Mouse (Mus musculus) gastrocnemius, adult 2 months (tissue): ENCODE data around the gene Gsg1l2. TPM values are rescaled to one million over a fixed set of nuclear protein-coding genes. Genes with fewer than 3 reads are reported as not detected.

Source experiments
- DNase-seq: peaks from one replicate; pipeline ENCODE4 v3.0.0; 2022
- H3K27ac ChIP-seq: fragments of 200-600 bp; 2 replicates; pipeline ENCODE4 v1.8.1; 2022; ENCODE audit warnings: mild to moderate bottlenecking
- H3K4me3 ChIP-seq: fragments of 200-600 bp; 2 replicates; pipeline ENCODE4 v1.8.1; 2022; ENCODE audit warnings: mild to moderate bottlenecking, moderate library complexity
- CTCF ChIP-seq: fragments of 200-600 bp; IDR thresholded peaks from 2 replicates; pipeline ENCODE4 v1.8.1; 2022; ENCODE audit warnings: antibody characterized with exemption, mild to moderate bottlenecking, moderate library complexity
- intact Hi-C: fragments of 180-260 bp; cut with DNase I; formaldehyde crosslinking; loops from one replicate; pipeline ENCODE4 v1.15.1; 2025
- total RNA-seq, 2 experiments: library from RNA; stranded (reverse); gene quantifications; 2 replicates each; pipeline ENCODE4 v1.2.3; 2021

Gsg1l2 gene
- total RNA-seq, 2 experiments from 2014 or later: not detected

GRCm38 (mm10) chr11:67828360-67829059, 54.1 kb downstream of the Gsg1l2 start:
- no peak overlapping the region for H3K4me3 ChIP-seq
- no peak overlapping the region for H3K27ac ChIP-seq
- DNase-seq: no peak
- intact Hi-C loops: loop anchor here (10.0 kb wide), 1 partner anchor 136 kb away; the partner anchor contains the start of genes Cfap52 and Stx8
- TF ChIP-seq CTCF: no peak

- TF ChIP-seq CTCF: no peak
- intact Hi-C loops: loop anchor here (10.0 kb wide), 1 partner anchor 135 kb away; the partner anchor contains the start of genes Cfap52 and Stx8
- H3K4me3 ChIP-seq: no peak overlapping the region
- DNase-seq: no peak
- no peak overlapping the region for H3K27ac ChIP-seq
These were observed 55.1 kb downstream of the Gsg1l2 start for GRCm38 (mm10) chr11:67829530-67829929.

- DNase-seq: no peak
- no peak overlapping the region for H3K4me3 ChIP-seq
- intact Hi-C loops: no loop called here
- H3K27ac ChIP-seq: no peak overlapping the region
- TF ChIP-seq CTCF: no peak
These were observed 57.4 kb downstream of the Gsg1l2 start for GRCm38 (mm10) chr11:67831820-67832219.

GRCm38 (mm10) chr11:67835408-67836078, 61.1 kb downstream of the Gsg1l2 start:
- no peak overlapping the region for H3K4me3 ChIP-seq
- DNase-seq: no peak
- no peak overlapping the region for H3K27ac ChIP-seq
- TF ChIP-seq CTCF: no peak
- intact Hi-C loops: no loop called here

Other genes with a start within 250 kb of the Gsg1l2 start
- gene Rcvrn, start 79.3 kb upstream of the Gsg1l2 start, total RNA-seq: not detected
- gene Glp2r, start 3.5 kb upstream of the Gsg1l2 start, total RNA-seq: under 1 TPM; 0.20 to 0.77 TPM
- gene Dhrs7c, start 23.6 kb downstream of the Gsg1l2 start, total RNA-seq: 100 to 1,000 TPM; 338 to 397 TPM
- under 1 TPM; 0.15 to 0.25 TPM for gene Usp43, start 147.5 kb downstream of the Gsg1l2 start, total RNA-seq
- gene Cfap52, start 191.0 kb downstream of the Gsg1l2 start, total RNA-seq: 1 to 10 TPM; 4.3 to 4.9 TPM
- gene Stx8, start 191.6 kb downstream of the Gsg1l2 start, total RNA-seq: 10 to 100 TPM; 21.0 to 25.9 TPM